Comparison of ENCODE assay signal across 23 mouse cellular contexts in the genomic region with DNA sequence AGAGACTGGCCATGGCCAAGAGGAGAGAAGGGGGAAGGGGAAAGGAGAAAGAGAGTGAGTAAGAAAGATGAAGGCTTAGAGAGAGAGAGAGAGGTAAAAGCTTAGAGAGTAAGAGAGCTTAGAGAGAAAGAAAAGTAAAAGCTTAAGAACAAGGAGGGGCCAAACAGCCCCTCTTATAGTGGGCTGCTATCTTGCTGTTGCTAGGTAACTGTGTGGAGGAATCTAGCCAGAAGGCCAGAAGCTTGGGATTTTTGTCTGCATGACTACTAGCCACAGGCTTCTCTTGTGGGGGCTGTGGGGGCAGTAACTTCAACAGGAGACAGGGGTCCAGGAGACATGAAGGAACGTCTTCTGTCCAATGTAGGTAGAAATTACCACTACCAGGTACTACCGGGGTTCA.
DNase-seq lines count a peak whose midpoint lies in the region; ATAC-seq and TF ChIP-seq lines count a peak whose summit lies in the region.
"Had no signal": no experiment of that assay in that cellular context is flagged by ENCODE, and none has a peak within 500 bp of the region (broad histone marks: within the 10 kb centered on the region; RNA-seq: fewer than 3 reads in every experiment).

No protein-coding gene starts in this region.

- no peak overlapping the region for H3K4me2 ChIP-seq in forebrain, embryonic 11.5 days (ENCODE audit: low read depth, low read length, severe bottlenecking)
- H3K4me2 ChIP-seq in forebrain, postnatal 0 days (ENCODE audit: low read depth), result no peak overlapping the region
- no peak overlapping the region for H3K4me2 ChIP-seq in midbrain, embryonic 13.5 days (replicated peaks)
- no peak overlapping the region for H3K4me2 ChIP-seq in neural tube, embryonic 12.5 days (replicated peaks)
- no peak overlapping the region for H3K4me2 ChIP-seq in neural tube, embryonic 15.5 days
- H3K4me2 ChIP-seq: embryonic facial prominence, embryonic 15.5 days; forebrain, embryonic 13.5 days; intestine, embryonic 15.5 days had no signal

- no peak overlapping the region for H3K27ac ChIP-seq in forebrain, embryonic 11.5 days (ENCODE audit: low read depth, low read length)
- H3K27ac ChIP-seq in forebrain, postnatal 0 days (ENCODE audit: low read depth, low read length), result no peak overlapping the region
- H3K27ac ChIP-seq in midbrain, embryonic 10.5 days (replicated peaks), result peak overlapping the region; percentile 78
- no peak overlapping the region for H3K27ac ChIP-seq in midbrain, embryonic 13.5 days
- H3K27ac ChIP-seq in neural tube, embryonic 12.5 days, result no peak overlapping the region
- no peak overlapping the region for H3K27ac ChIP-seq in neural tube, embryonic 15.5 days (replicated peaks)
- H3K27ac ChIP-seq in embryonic fibroblast, embryonic 13.5 days (ENCODE audit: insufficient read depth, low read length), result peak overlapping the region; percentile 76; the same call in 1 of the 2 replicates
- H3K27ac ChIP-seq: embryonic facial prominence, embryonic 15.5 days; forebrain, embryonic 13.5 days; intestine, embryonic 15.5 days had no signal

- no peak for DNase-seq in forebrain, embryonic 11.5 days (ENCODE audit: low spot score)
- DNase-seq in forebrain, postnatal 0 days, result no peak
- DNase-seq in midbrain, embryonic 10.5 days (ENCODE audit: low spot score), result peak; percentile 20
- DNase-seq in yolk sac, embryonic 10.5 days (ENCODE audit: low spot score), result no peak
- DNase-seq: adrenal gland, adult 8-10 months; adrenal gland, postnatal 36 days; cerebellum, adult 11 months; cerebellum, adult 8-10 months; cerebellum, postnatal 14 days; gastrocnemius, postnatal 36 days; heart, adult 11 months; heart, postnatal 10 days; heart, postnatal 4 days; kidney, adult 18-20 months had no signal

- no peaks in the 10 kb centered on the region for H3K4me1 ChIP-seq in forebrain, embryonic 11.5 days (replicated peaks; ENCODE audit: control insufficient read depth, insufficient read depth, low read length)
- no peaks in the 10 kb centered on the region for H3K4me1 ChIP-seq in forebrain, postnatal 0 days (ENCODE audit: insufficient read depth)
- peaks cover 12% of the 10 kb centered on the region for H3K4me1 ChIP-seq in midbrain, embryonic 10.5 days
- peaks cover 4% of the 10 kb centered on the region; the same call in 1 of the 2 replicates for H3K4me1 ChIP-seq in midbrain, embryonic 13.5 days (replicated peaks)
- no peaks in the 10 kb centered on the region for H3K4me1 ChIP-seq in neural tube, embryonic 12.5 days
- no peaks in the 10 kb centered on the region for H3K4me1 ChIP-seq in neural tube, embryonic 15.5 days
- H3K4me1 ChIP-seq in embryonic fibroblast, embryonic 13.5 days (ENCODE audit: control insufficient read depth, insufficient read depth, low read length), result no peaks in the 10 kb centered on the region
- H3K4me1 ChIP-seq: embryonic facial prominence, embryonic 15.5 days; forebrain, embryonic 13.5 days; intestine, embryonic 15.5 days had no signal

- ATAC-seq in forebrain, embryonic 11.5 days (replicated peaks; ENCODE audit: low FRiP score), result 0 out of 2 replicates have a peak, but pooled peaks have one; percentile 33
- no peak for ATAC-seq in forebrain, postnatal 0 days
- no peak for ATAC-seq in midbrain, embryonic 13.5 days
- 0 out of 2 replicates have a peak, but pooled peaks have one; percentile 41 for ATAC-seq in neural tube, embryonic 12.5 days (ENCODE audit: low FRiP score, low read depth)
- no peak for ATAC-seq in neural tube, embryonic 15.5 days (ENCODE audit: low FRiP score)
- ATAC-seq: forebrain, embryonic 13.5 days; intestine, embryonic 15.5 days had no signal

- TF ChIP-seq CTCF in forebrain, postnatal 0 days (IDR thresholded peaks at IDR 0.05; ENCODE audit: low read depth), result no peak
- no peak for TF ChIP-seq CTCF in embryonic fibroblast, embryonic 13.5 days (IDR thresholded peaks at IDR 0.05; ENCODE audit: borderline replicate concordance, insufficient read depth, low read length)

- TF ChIP-seq POLR2A in embryonic fibroblast, embryonic 13.5 days (IDR thresholded peaks at IDR 0.05; ENCODE audit: low read depth, low read length), result no peak

- no peaks in the 10 kb centered on the region for H3K36me3 ChIP-seq in forebrain, embryonic 11.5 days (ENCODE audit: control insufficient read depth, insufficient read depth, low read length)
- H3K36me3 ChIP-seq in forebrain, postnatal 0 days (ENCODE audit: insufficient read depth), result no peaks in the 10 kb centered on the region
- H3K36me3 ChIP-seq in midbrain, embryonic 10.5 days, result no peaks in the 10 kb centered on the region
- H3K36me3 ChIP-seq in midbrain, embryonic 13.5 days, result no peaks in the 10 kb centered on the region
- no peaks in the 10 kb centered on the region for H3K36me3 ChIP-seq in neural tube, embryonic 12.5 days
- H3K36me3 ChIP-seq in neural tube, embryonic 15.5 days, result no peaks in the 10 kb centered on the region
- H3K36me3 ChIP-seq: embryonic facial prominence, embryonic 15.5 days; heart, embryonic 10.5 days; intestine, embryonic 15.5 days had no signal

- no peak overlapping the region for H3K4me3 ChIP-seq in forebrain, embryonic 11.5 days (ENCODE audit: low read depth, low read length)
- no peak overlapping the region for H3K4me3 ChIP-seq in forebrain, postnatal 0 days (ENCODE audit: low read depth, low read length)
- no peak overlapping the region for H3K4me3 ChIP-seq in midbrain, embryonic 10.5 days
- H3K4me3 ChIP-seq in midbrain, embryonic 13.5 days (replicated peaks), result no peak overlapping the region
- H3K4me3 ChIP-seq in neural tube, embryonic 12.5 days, result no peak overlapping the region
- no peak overlapping the region for H3K4me3 ChIP-seq in neural tube, embryonic 15.5 days (replicated peaks)
- H3K4me3 ChIP-seq in embryonic fibroblast, embryonic 13.5 days (ENCODE audit: insufficient read depth, low read length), result no peak overlapping the region
- H3K4me3 ChIP-seq: embryonic facial prominence, embryonic 15.5 days; forebrain, embryonic 13.5 days; heart, embryonic 10.5 days; intestine, embryonic 15.5 days had no signal

- H3K27me3 ChIP-seq in forebrain, embryonic 11.5 days (ENCODE audit: control insufficient read depth, insufficient read depth, low read length), result no peaks in the 10 kb centered on the region
- no peaks in the 10 kb centered on the region for H3K27me3 ChIP-seq in forebrain, postnatal 0 days (ENCODE audit: insufficient read depth, low read length)
- no peaks in the 10 kb centered on the region for H3K27me3 ChIP-seq in midbrain, embryonic 10.5 days (ENCODE audit: low read depth, poor library complexity, severe bottlenecking)
- H3K27me3 ChIP-seq in midbrain, embryonic 13.5 days, result no peaks in the 10 kb centered on the region
- H3K27me3 ChIP-seq in neural tube, embryonic 12.5 days (replicated peaks), result no peaks in the 10 kb centered on the region
- no peaks in the 10 kb centered on the region for H3K27me3 ChIP-seq in neural tube, embryonic 15.5 days (replicated peaks)
- H3K27me3 ChIP-seq: CH12.LX; embryonic facial prominence, embryonic 15.5 days; forebrain, embryonic 13.5 days; intestine, embryonic 15.5 days had no signal

- no peaks in the 10 kb centered on the region for H3K9me3 ChIP-seq in forebrain, embryonic 11.5 days (ENCODE audit: control insufficient read depth, low read length)
- H3K9me3 ChIP-seq in forebrain, postnatal 0 days (ENCODE audit: low read length), result no peaks in the 10 kb centered on the region
- no peaks in the 10 kb centered on the region for H3K9me3 ChIP-seq in midbrain, embryonic 10.5 days (replicated peaks)
- no peaks in the 10 kb centered on the region for H3K9me3 ChIP-seq in midbrain, embryonic 13.5 days
- H3K9me3 ChIP-seq in neural tube, embryonic 12.5 days, result no peaks in the 10 kb centered on the region
- no peaks in the 10 kb centered on the region for H3K9me3 ChIP-seq in neural tube, embryonic 15.5 days (replicated peaks)
- H3K9me3 ChIP-seq: embryonic facial prominence, embryonic 15.5 days; forebrain, embryonic 13.5 days; heart, embryonic 10.5 days; intestine, embryonic 15.5 days had no signal

- no peak overlapping the region for H3K9ac ChIP-seq in forebrain, embryonic 11.5 days (ENCODE audit: low read length)
- H3K9ac ChIP-seq in forebrain, postnatal 0 days, result no peak overlapping the region
- H3K9ac ChIP-seq in midbrain, embryonic 13.5 days (replicated peaks), result no peak overlapping the region
- no peak overlapping the region for H3K9ac ChIP-seq in neural tube, embryonic 12.5 days
- no peak overlapping the region for H3K9ac ChIP-seq in neural tube, embryonic 15.5 days (replicated peaks)
- H3K9ac ChIP-seq: embryonic facial prominence, embryonic 15.5 days; forebrain, embryonic 13.5 days; intestine, embryonic 15.5 days had no signal

- 59% methylated on average over 2 of the region's 2 CpGs for WGBS in forebrain, embryonic 11.5 days
- 67% methylated on average over 2 of the region's 2 CpGs for WGBS in forebrain, postnatal 0 days
- 55% methylated on average over 2 of the region's 2 CpGs for WGBS in midbrain, embryonic 10.5 days
- 43% methylated on average over 2 of the region's 2 CpGs for WGBS in midbrain, embryonic 13.5 days
- 47% methylated on average over 2 of the region's 2 CpGs for WGBS in neural tube, embryonic 12.5 days
- 58% methylated on average over 2 of the region's 2 CpGs for WGBS in neural tube, embryonic 15.5 days

Comparison
In these comparisons a context has a peak if more than half of its experiments do, and no peak if none do; other contexts are left out.
1. ATAC-seq: peak in forebrain, embryonic 11.5 days (single experiment) and neural tube, embryonic 12.5 days (single experiment); none in forebrain, postnatal 0 days (single experiment), midbrain, embryonic 13.5 days (single experiment) and neural tube, embryonic 15.5 days (single experiment).
2. H3K27ac ChIP-seq: peak in midbrain, embryonic 10.5 days (single experiment) and embryonic fibroblast, embryonic 13.5 days (single experiment); none in forebrain, embryonic 11.5 days (single experiment), forebrain, postnatal 0 days (single experiment), midbrain, embryonic 13.5 days (single experiment), neural tube, embryonic 12.5 days (single experiment) and neural tube, embryonic 15.5 days (single experiment).